Mouse (Mus musculus): ENCODE measurements around the gene Gas8. TPM values are rescaled to one million over a fixed set of nuclear protein-coding genes. Genes with fewer than 3 reads are reported as not detected.

Gene Gas8
- total RNA-seq (2023), result 1 to 10 TPM; 5.5 to 6.2 TPM

DNA sequence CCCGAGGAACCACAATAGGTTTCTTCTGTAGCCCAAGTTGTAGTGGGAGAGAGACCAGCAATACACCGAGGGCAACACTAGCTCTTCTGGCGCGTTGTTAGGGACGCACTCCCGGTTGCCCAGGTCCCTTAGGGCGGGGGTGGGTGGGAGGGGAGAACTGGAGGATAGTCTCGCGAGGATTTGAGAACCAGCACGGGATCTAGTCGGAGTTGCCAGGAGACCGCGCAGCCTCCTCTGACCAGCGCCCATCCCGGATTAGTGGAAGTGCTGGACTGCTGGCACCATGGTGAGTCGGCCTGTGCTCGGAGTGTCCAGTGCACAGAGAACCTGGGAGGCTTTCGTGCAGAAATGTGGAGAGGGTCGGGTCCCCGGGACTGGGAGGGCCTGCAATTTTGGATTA lies at the start of gene Gas8:
TSS of gene Gas8 (plus strand) at position 168 of the 400 bp plus-strand sequence.

DNA sequence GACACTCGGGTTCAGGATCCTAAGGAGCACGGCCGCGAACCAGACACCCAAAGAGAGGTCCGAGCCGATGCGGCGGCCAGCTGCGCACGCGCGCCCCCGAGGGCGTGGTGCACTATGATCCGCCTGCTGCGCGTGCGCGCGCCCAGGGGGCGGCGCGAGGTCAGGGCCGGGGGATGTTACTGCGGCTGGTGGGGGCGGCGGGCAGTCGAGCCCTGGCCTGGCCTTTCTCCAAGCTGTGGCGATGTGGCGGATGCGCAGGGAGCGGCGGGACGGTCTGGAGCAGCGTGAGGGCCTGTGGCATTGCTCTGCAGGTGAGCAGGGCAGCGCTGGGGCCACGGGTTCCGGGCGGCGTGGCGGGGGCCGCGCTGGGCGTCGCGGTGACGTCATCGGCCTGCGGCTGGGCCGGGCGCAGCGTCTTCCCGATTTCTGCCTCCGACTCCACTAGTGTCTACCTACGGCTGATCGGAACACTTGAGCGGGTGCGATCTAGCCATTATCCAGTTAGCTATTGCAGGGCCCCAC lies 40.8 kb upstream of the Gas8 start, which contains the start of gene Afg3l1:
TSS of gene Afg3l1 (plus strand) at position 167 of the 522 bp plus-strand sequence.

DNA sequence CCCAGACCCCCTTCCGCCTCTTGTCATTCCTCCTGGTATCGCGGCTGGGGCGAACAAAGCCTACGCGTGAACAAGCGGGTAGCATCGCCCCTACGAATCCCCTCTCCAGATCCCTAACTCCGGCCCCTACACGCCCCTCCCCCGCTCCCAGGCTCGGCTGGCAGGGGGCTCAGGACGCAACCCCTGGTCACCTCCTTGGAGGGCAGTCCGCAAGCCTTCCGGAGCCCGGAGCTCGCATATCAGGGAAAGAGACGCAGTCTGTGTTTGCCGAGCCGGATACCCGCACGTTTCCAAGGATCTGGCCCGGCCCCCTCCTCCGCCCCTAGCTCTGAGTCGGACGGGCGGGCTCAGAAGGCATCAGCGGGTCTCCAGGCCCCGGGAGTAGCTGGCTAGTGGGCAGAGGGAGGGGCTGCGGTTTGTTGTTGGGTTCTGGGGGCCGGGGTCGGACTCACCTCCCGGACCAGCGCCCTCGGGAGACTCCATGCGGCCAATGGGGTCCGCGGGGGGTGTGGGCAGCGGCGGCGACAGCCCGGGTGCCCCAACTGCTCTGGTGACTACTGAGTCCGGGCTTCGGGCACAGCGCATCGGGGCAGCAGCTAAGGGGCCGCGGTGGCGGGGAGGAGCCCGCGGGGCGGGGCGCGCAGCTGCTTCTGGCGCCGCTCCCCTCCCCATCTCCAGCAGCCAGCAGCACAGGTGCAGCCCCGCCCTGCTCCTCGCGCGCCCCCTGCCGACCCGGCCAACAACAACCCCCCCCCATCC lies 3.7 kb upstream of the Gas8 start, which contains the start of gene Dbndd1:
TSS of gene Dbndd1 (minus strand) at position 683 of the 759 bp plus-strand sequence.

Other genes with a start within 250 kb of the Gas8 start
- 100 to 1,000 TPM in 1 of 2 experiments, 10 to 100 TPM in 1; 81.2 to 111 TPM for gene Fanca, start 200.3 kb upstream of the Gas8 start, total RNA-seq (2023)
- gene Spire2, start 186.1 kb upstream of the Gas8 start, total RNA-seq (2023), result under 1 TPM in 1 of 2 experiments, not detected in 1; 0.23 TPM
- 100 to 1,000 TPM; 282 to 288 TPM for gene Tcf25, start 145.1 kb upstream of the Gas8 start, total RNA-seq (2023)
- under 1 TPM; 0.21 to 0.46 TPM for gene Mc1r, start 111.7 kb upstream of the Gas8 start, total RNA-seq (2023)
- gene Tubb3, start 107.4 kb upstream of the Gas8 start, total RNA-seq (2023), result not detected
- gene Def8, start 95.3 kb upstream of the Gas8 start, total RNA-seq (2023), result 10 to 100 TPM; 13.5 to 14.4 TPM
- gene Afg3l1, start 40.9 kb upstream of the Gas8 start, total RNA-seq (2023), result 10 to 100 TPM; 58.2 to 70.4 TPM
- not detected for gene Dbndd1, start 3.4 kb upstream of the Gas8 start, total RNA-seq (2023)
- gene Rhou, start 135.1 kb downstream of the Gas8 start, total RNA-seq (2023), result not detected